Mouse (Mus musculus): ENCODE data around the gene Ddx19a. TPM values are rescaled to one million over a fixed set of nuclear protein-coding genes. Genes with fewer than 3 reads are reported as not detected.

Gene Ddx19a
- polyA plus RNA-seq, 2 experiments = 12.8 to 29.0 TPM

DNA sequence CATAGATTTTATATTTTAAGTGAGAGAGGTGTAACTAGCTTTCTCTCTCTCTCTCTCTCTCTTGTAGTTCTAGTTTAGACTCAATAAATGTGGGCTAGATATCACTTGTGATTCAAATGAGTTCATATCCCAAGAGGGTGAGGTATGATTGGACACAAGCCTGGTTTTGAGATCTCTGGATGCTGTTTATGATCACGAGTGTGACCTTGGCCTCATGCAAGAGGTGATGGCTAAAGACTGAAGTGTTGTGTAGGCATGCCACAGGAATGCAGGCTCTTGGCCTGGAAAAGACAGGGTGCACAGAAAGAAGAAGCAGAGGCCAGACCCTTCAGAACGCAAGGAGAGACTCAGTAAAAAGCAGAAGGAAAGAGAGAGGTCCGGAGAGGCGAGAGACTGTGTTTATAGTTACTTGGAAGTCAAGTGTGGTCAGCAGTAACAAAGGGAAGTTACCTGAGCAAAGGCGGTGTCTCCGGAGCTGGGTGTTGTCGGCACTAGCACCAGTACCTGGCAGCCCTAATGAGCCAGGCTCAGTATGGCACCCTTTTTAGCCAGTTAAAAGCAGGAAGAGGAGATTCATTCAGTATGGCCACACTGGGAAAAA is 53.2 kb downstream of the Ddx19a start:
- Histone ChIP-seq H3K36me3 (replicated peaks; ENCODE audit: control insufficient read depth, insufficient read depth, low read depth) (peaks cover 2% of the 10 kb centered on the region; the same call in 1 of the 2 replicates), H3K9ac (replicated peaks) (no peak overlapping the region), H3K27ac (no peak overlapping the region), H3K4me1 (replicated peaks; ENCODE audit: control insufficient read depth in 2 of 2, insufficient read depth in 2 of 2, low read length in 1 of 2) (peaks cover 0 to 25% of the 10 kb centered on the region in 2 experiments; a peak in 3 of 4 replicates), H3K27me3 (ENCODE audit: control insufficient read depth, insufficient read depth, low read length) (no peaks in the 10 kb centered on the region), H3K4me3 (ENCODE audit: insufficient read depth in 1 of 2, low read depth in 2 of 2, low read length in 2 of 2) (no peak overlapping the region), H3K9me3 (ENCODE audit: control insufficient read depth, low read length) (no peaks in the 10 kb centered on the region), H3K4me2 (ENCODE audit: low read depth) (no peak overlapping the region)
- no peak for TF ChIP-seq CTCF (IDR thresholded peaks at IDR 0.05; ENCODE audit: low read depth)
- TF ChIP-seq EP300 (IDR thresholded peaks at IDR 0.05; ENCODE audit: low read depth) = no peak
- ATAC-seq (ENCODE audit: insufficient read depth) = no peak
- DNase-seq (ENCODE audit: low read depth in 3 of 3, low spot score in 3 of 3) = no peak
- WGBS (ENCODE audit: insufficient replicate concordance) = 23% methylated on average over 7 of the region's 7 CpGs

DNA sequence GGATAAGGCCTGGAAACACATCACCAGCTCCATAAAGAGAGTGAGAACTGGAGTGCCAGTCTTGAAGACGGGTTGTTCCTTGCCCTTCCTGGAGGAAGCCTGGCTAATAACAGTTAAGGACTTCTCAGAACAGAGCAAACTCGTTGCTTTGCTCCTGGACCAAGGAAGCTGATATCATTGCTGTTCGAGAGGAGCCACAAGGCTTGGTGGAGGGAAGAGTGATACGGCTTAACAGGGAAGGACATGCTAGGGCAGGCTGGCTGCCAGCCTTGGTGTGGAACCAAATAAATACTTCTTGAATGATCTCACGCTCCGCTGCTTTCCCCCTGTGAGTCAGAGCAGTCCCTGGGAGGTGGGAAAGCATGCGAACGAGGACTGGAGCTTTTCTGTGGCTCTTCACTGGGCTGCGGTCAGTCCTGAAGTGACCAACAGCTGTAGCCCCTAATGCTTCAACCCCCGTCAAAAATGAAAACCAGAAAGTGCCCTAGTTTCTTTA is 56.1 kb downstream of the Ddx19a start:
- Histone ChIP-seq H3K4me1 (replicated peaks; ENCODE audit: control insufficient read depth in 2 of 2, insufficient read depth in 2 of 2, low read length in 1 of 2) (peaks cover 6 to 39% of the 10 kb centered on the region in 2 experiments), H3K27ac (no peak overlapping the region), H3K4me2 (ENCODE audit: low read depth) (no peak overlapping the region), H3K9me3 (ENCODE audit: control insufficient read depth, low read length) (no peaks in the 10 kb centered on the region), H3K27me3 (ENCODE audit: control insufficient read depth, insufficient read depth, low read length) (no peaks in the 10 kb centered on the region), H3K4me3 (ENCODE audit: insufficient read depth in 1 of 2, low read depth in 2 of 2, low read length in 2 of 2) (no peak overlapping the region), H3K9ac (replicated peaks) (no peak overlapping the region), H3K36me3 (replicated peaks; ENCODE audit: control insufficient read depth, insufficient read depth, low read depth) (no peaks in the 10 kb centered on the region; the same call in 1 of the 2 replicates)
- no peak for TF ChIP-seq EP300 (IDR thresholded peaks at IDR 0.05; ENCODE audit: low read depth)
- TF ChIP-seq CTCF (IDR thresholded peaks at IDR 0.05; ENCODE audit: low read depth) = no peak
- DNase-seq (ENCODE audit: low read depth in 3 of 3, low spot score in 3 of 3) (no peak), ATAC-seq (ENCODE audit: insufficient read depth) (no peak)
- 63% methylated on average over 10 of the region's 10 CpGs for WGBS (ENCODE audit: insufficient replicate concordance)

DNA sequence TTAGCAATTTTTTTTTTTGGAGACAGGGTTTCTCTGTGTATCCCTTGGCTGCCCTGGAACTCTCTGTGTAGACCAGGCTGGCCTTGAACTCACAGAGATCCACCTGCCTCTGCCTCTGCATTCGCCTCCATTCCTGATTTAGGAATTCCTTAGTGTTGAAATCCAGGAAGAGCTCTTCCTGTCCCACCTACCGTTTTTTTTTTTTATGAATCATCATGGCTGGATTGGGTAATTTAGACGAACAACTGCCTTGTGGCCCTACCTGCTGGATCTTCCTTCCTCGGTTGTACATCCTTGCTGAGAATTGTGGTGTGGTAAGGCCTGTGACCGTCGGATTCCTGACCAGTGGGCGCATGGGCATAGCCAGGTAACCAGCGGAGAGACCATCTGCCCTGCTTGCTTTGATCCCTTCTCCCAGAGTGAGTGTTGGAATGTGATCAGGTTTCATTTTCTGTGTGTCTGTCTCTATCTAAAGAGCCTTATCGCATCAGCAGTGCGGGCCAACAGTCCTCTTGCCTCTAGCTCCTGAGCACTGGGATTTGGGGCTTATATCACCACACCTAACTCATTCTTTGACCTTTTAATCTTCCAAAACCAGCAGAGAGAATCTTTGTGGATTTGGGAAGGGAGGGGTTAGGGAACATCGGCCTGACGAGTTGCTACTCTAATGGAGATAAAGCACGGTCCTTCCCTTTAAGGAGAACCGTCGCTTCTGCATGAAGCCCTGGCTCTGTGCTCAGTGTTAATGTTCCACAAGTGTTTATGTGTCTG is 56.7 kb downstream of the Ddx19a start:
- Histone ChIP-seq H3K4me1 (replicated peaks; ENCODE audit: control insufficient read depth in 2 of 2, insufficient read depth in 2 of 2, low read length in 1 of 2) (peaks cover 6 to 43% of the 10 kb centered on the region in 2 experiments), H3K36me3 (replicated peaks; ENCODE audit: control insufficient read depth, insufficient read depth, low read depth) (no peaks in the 10 kb centered on the region; the same call in 1 of the 2 replicates)

DNA sequence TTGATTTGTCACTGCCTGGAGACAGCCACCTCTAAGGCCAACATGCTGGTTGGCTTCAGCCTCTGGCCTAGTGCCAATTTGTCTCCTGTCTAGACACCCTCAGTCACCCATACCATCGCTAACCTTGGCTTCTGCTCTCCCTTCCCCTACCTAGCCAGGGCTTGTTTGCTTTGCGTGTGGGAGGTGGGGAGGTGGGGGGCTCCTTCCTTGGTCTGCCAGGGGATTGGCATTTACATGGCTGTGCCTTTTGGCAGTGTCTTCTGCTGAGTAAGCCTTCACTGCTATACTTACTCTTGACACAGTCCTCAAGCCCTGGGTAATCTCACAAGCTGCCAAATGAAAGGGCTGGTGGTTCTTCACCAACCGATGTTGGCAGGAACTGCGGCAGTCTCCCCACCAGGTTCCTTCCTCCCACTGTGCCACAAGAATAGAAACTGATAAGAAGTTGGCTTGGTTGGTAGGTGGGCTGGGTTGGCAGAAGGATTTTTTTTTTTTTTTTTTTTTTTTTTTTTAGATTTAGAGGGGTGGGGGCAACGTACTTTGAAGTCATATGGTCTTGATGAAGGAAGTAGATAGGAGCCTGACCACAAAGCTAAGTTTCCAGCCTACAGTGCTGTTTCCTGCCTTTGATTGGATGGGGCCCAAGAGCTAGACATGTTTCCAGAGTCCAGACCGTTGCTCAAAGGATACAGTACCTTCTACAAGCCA is 58.6 kb downstream of the Ddx19a start:
- WGBS (ENCODE audit: insufficient replicate concordance) = 16% methylated on average over 6 of the region's 6 CpGs

More for the DNA sequence above, 56.7 kb downstream of the Ddx19a start:
- no peak for ATAC-seq (ENCODE audit: insufficient read depth)
- no peaks in the 10 kb centered on the region for H3K27me3 ChIP-seq (ENCODE audit: control insufficient read depth, insufficient read depth, low read length)
- no peak overlapping the region for H3K9ac ChIP-seq (replicated peaks)
- 66% methylated on average over 15 of the region's 15 CpGs for WGBS (ENCODE audit: insufficient replicate concordance)
- H3K9me3 ChIP-seq (ENCODE audit: control insufficient read depth, low read length) = no peaks in the 10 kb centered on the region
- no peak for TF ChIP-seq CTCF (IDR thresholded peaks at IDR 0.05; ENCODE audit: low read depth)
- no peak for TF ChIP-seq EP300 (IDR thresholded peaks at IDR 0.05; ENCODE audit: low read depth)
- H3K4me2 ChIP-seq (ENCODE audit: low read depth) = no peak overlapping the region
- no peak overlapping the region for H3K27ac ChIP-seq
- no peak overlapping the region for H3K4me3 ChIP-seq (ENCODE audit: insufficient read depth in 1 of 2, low read depth in 2 of 2, low read length in 2 of 2)
- DNase-seq (ENCODE audit: low read depth in 3 of 3, low spot score in 3 of 3) = no peak

More for the DNA sequence above, 58.6 kb downstream of the Ddx19a start:
- no peaks in the 10 kb centered on the region for H3K27me3 ChIP-seq (ENCODE audit: control insufficient read depth, insufficient read depth, low read length)
- H3K4me3 ChIP-seq (ENCODE audit: insufficient read depth in 1 of 2, low read depth in 2 of 2, low read length in 2 of 2) = no peak overlapping the region
- H3K9me3 ChIP-seq (ENCODE audit: control insufficient read depth, low read length) = no peaks in the 10 kb centered on the region
- DNase-seq (ENCODE audit: low read depth in 3 of 3, low spot score in 3 of 3) (no peak), ATAC-seq (ENCODE audit: insufficient read depth) (no peak)
- no peak overlapping the region for H3K27ac ChIP-seq
- TF ChIP-seq CTCF (IDR thresholded peaks at IDR 0.05; ENCODE audit: low read depth) = no peak
- TF ChIP-seq EP300 (IDR thresholded peaks at IDR 0.05; ENCODE audit: low read depth) = no peak
- no peak overlapping the region for H3K4me2 ChIP-seq (ENCODE audit: low read depth)
- no peak overlapping the region for H3K9ac ChIP-seq (replicated peaks)
- H3K36me3 ChIP-seq (replicated peaks; ENCODE audit: control insufficient read depth, insufficient read depth, low read depth) = no peaks in the 10 kb centered on the region; the same call in 1 of the 2 replicates
- peaks cover 19 to 49% of the 10 kb centered on the region in 2 experiments for H3K4me1 ChIP-seq (replicated peaks; ENCODE audit: control insufficient read depth in 2 of 2, insufficient read depth in 2 of 2, low read length in 1 of 2)
